Mouse (Mus musculus): ENCODE measurements at regions not wholly inside any gene's neighbourhood (a gene's known extent, or its start where the extent isn't known, plus 50 kb on each side); places are given as distances from the start of the nearest gene placed in this dataset.

DNA sequence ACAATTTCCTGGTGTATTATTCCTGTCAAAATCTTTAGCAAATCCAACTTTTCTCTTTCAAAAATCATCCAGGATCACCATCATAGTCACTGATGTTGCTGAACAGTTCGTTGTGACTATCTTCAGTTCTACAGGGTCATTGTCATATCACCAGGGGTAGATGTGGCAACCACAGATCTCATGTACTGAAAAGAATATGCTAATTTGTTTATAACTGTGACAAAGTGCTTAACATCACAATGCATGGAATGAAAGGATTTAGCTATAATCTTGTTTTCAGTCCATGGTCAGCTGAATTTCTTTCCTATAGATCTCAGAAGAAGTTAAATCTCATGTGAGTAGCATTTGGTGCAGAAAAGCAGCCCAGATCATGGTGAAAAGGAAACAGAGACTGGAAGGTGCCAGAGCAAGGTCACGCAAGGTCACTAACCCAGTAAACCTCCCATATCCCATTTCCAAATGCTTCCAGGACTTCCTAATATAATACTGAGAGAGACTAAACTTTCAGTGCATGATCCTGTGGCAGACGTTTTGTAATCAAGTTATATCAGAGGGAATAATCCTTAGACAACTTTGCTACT, 1279.6 kb downstream of the Diaph3 start:
- no peak overlapping the region for H3K9ac ChIP-seq (ENCODE audit: low read length)
- H3K27me3 ChIP-seq (ENCODE audit: control insufficient read depth, insufficient read depth, low read length), result no peaks in the 10 kb centered on the region
- no peak overlapping the region for H3K4me3 ChIP-seq (ENCODE audit: low read depth, low read length)
- H3K36me3 ChIP-seq (ENCODE audit: control insufficient read depth, insufficient read depth, low read length), result no peaks in the 10 kb centered on the region
- no peaks in the 10 kb centered on the region for H3K4me1 ChIP-seq (ENCODE audit: control insufficient read depth, insufficient read depth, low read length)
- no peak overlapping the region for H3K27ac ChIP-seq (ENCODE audit: low read depth, low read length)
- DNase-seq (ENCODE audit: low spot score) (no peak), ATAC-seq (ENCODE audit: insufficient read depth, low FRiP score, low TSS enrichment) (no peak)
- WGBS, result 66% methylated on average over 3 of the region's 3 CpGs
- H3K9me3 ChIP-seq (ENCODE audit: control insufficient read depth, low read length), result no peaks in the 10 kb centered on the region
- no peak overlapping the region for H3K4me2 ChIP-seq (ENCODE audit: low read depth)

DNA sequence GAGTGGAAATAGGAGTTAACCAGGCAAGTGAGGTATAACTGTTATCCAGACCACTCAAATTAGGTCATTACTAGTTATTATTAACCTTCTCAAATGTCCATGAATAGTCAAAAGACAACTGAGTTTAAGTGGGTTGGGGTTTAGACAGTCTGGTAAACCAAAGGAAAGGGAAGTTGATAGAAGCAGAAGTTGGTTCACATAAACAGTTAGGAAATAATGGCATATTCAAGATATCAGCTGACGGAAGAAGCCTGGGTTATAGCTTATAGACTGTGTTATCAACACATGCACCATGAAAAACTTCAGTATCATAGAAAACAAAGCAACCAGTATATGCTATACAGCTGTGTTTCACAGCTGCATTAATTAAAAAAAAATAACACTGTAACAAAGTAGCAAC, 1291.5 kb downstream of the Diaph3 start:
- no peaks in the 10 kb centered on the region for H3K27me3 ChIP-seq (ENCODE audit: control insufficient read depth, insufficient read depth, low read length)
- no peaks in the 10 kb centered on the region for H3K36me3 ChIP-seq (ENCODE audit: control insufficient read depth, insufficient read depth, low read length)
- H3K4me1 ChIP-seq (ENCODE audit: control insufficient read depth, insufficient read depth, low read length), result no peaks in the 10 kb centered on the region
- H3K27ac ChIP-seq (ENCODE audit: low read depth, low read length), result no peak overlapping the region
- no peak for DNase-seq (ENCODE audit: low spot score)
- no peak overlapping the region for H3K4me2 ChIP-seq (ENCODE audit: low read depth)
- no peak overlapping the region for H3K4me3 ChIP-seq (ENCODE audit: low read depth, low read length)
- H3K9me3 ChIP-seq (ENCODE audit: control insufficient read depth, low read length), result no peaks in the 10 kb centered on the region
- WGBS, result 94% methylated on average over 1 of the region's 1 CpGs
- no peak overlapping the region for H3K9ac ChIP-seq (ENCODE audit: low read length)
- no peak for ATAC-seq (ENCODE audit: insufficient read depth, low FRiP score, low TSS enrichment)

DNA sequence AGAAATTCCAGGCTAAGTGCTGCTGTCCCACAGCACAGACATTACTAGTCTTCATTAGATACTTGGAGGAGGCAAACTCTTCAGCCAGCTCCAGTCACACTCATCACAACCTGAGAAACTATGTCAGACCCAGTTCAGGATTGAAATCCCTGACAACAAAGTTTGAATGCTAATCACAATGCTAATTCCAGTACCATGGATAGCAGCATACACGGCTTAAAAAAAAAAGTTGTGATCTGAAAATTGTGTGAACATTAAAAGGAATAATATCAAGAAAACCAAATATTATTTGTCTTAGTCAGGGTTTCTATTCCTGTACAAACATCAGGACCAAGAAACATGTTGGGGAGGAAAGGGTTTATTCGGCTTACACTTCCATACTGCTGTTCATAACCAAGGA, 1305.5 kb downstream of the Diaph3 start:
- DNase-seq (ENCODE audit: low spot score) (no peak), ATAC-seq (ENCODE audit: insufficient read depth, low FRiP score, low TSS enrichment) (no peak)
- 92% methylated on average over 2 of the region's 2 CpGs for WGBS
- Histone ChIP-seq H3K4me1 (ENCODE audit: control insufficient read depth, insufficient read depth, low read length) (no peaks in the 10 kb centered on the region), H3K27ac (ENCODE audit: low read depth, low read length) (no peak overlapping the region), H3K36me3 (ENCODE audit: control insufficient read depth, insufficient read depth, low read length) (no peaks in the 10 kb centered on the region), H3K4me3 (ENCODE audit: low read depth, low read length) (no peak overlapping the region), H3K9ac (ENCODE audit: low read length) (no peak overlapping the region), H3K4me2 (ENCODE audit: low read depth) (no peak overlapping the region), H3K27me3 (ENCODE audit: control insufficient read depth, insufficient read depth, low read length) (no peaks in the 10 kb centered on the region), H3K9me3 (ENCODE audit: control insufficient read depth, low read length) (no peaks in the 10 kb centered on the region)

DNA sequence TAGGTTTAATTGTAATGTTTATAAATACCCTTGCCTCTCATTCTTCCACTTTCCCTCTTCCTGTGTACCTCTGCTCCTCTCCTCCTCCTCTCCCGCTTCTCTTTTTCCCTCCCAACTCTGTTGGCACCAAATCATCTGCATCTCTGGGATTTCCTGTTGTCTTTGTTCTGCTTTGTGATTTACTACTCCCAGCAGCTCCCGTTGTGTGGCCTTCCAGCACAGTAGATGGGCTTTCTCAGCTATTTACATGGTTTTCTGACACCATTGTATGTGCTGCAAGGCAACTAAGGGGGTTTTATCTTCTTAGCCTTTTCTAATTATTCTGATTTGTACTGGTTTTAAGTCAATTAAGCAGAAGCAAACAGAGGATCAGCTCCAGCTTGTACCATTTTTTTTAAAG, 1326.1 kb downstream of the Diaph3 start:
- no peak overlapping the region for H3K4me3 ChIP-seq (ENCODE audit: low read depth, low read length)
- peak; percentile 53 for ATAC-seq (ENCODE audit: insufficient read depth, low FRiP score, low TSS enrichment)

DNA sequence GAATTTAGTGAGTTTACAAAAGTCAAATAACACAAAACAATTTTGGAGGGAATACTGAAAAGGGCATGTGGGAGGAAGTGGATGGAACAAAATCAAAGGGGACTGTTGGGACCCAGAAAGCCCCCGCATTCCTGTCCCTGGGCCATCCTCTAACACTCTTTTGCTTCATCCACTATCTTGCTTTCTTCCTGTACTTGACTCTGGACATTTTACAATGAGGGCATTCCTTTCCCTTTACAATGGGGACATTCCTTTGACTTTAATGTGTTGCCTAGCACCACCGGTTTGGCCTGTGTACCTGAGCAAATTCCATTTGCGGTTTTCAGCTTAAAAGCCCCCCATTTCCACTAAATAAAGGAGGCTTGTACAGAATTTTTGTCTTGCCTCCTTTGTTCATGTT, 1341.0 kb downstream of the Pcdh17 start:
- no peak for DNase-seq (ENCODE audit: low spot score)
- Histone ChIP-seq H3K27ac (ENCODE audit: low read depth, low read length) (no peak overlapping the region), H3K27me3 (ENCODE audit: control insufficient read depth, insufficient read depth, low read length) (no peaks in the 10 kb centered on the region), H3K4me1 (ENCODE audit: control insufficient read depth, insufficient read depth, low read length) (no peaks in the 10 kb centered on the region), H3K4me3 (ENCODE audit: low read depth, low read length) (no peak overlapping the region), H3K36me3 (ENCODE audit: control insufficient read depth, insufficient read depth, low read length) (no peaks in the 10 kb centered on the region), H3K9me3 (ENCODE audit: control insufficient read depth, low read length) (no peaks in the 10 kb centered on the region), H3K9ac (ENCODE audit: low read length) (no peak overlapping the region), H3K4me2 (ENCODE audit: low read depth) (no peak overlapping the region)
- WGBS, result 79% methylated on average over 3 of the region's 3 CpGs
- no peak for ATAC-seq (ENCODE audit: insufficient read depth, low FRiP score, low TSS enrichment)

More for the DNA sequence above, 1326.1 kb downstream of the Diaph3 start:
- Histone ChIP-seq H3K27me3 (ENCODE audit: control insufficient read depth, insufficient read depth, low read length) (no peaks in the 10 kb centered on the region), H3K4me2 (ENCODE audit: low read depth) (no peak overlapping the region), H3K27ac (ENCODE audit: low read depth, low read length) (no peak overlapping the region), H3K9me3 (ENCODE audit: control insufficient read depth, low read length) (no peaks in the 10 kb centered on the region), H3K36me3 (ENCODE audit: control insufficient read depth, insufficient read depth, low read length) (no peaks in the 10 kb centered on the region), H3K9ac (ENCODE audit: low read length) (no peak overlapping the region), H3K4me1 (ENCODE audit: control insufficient read depth, insufficient read depth, low read length) (no peaks in the 10 kb centered on the region)
- DNase-seq (ENCODE audit: low spot score), result no peak
- 6% methylated on average over 2 of the region's 2 CpGs for WGBS

DNA sequence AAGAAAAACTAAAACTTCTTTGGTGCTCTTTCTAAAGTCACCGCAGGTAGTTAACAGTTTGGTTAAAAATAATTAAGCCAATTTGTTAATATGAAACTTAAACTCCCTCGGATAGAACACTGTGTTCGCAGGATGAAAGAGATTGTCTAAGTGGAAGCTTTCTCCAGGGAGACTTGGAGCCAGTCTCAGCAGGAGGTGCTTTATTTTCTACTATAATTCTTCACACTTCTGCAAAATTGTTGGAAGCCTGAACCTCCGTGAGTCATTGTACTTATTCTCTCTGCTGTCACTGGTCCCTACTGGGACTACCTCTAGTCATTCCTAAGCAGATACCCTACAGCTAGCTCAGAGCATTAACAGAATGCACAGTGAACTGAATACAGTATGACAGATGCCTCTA, 1327.3 kb downstream of the Pcdh17 start:
- no peaks in the 10 kb centered on the region for H3K4me1 ChIP-seq (ENCODE audit: control insufficient read depth, insufficient read depth, low read length)
- ATAC-seq (ENCODE audit: insufficient read depth, low FRiP score, low TSS enrichment), result peak; percentile 42; the same call in 1 of the 2 replicates
- no peak overlapping the region for H3K27ac ChIP-seq (ENCODE audit: low read depth, low read length)
- H3K27me3 ChIP-seq (ENCODE audit: control insufficient read depth, insufficient read depth, low read length), result no peaks in the 10 kb centered on the region
- 62% methylated on average over 4 of the region's 4 CpGs for WGBS
- H3K9me3 ChIP-seq (ENCODE audit: control insufficient read depth, low read length), result no peaks in the 10 kb centered on the region
- H3K4me3 ChIP-seq (ENCODE audit: low read depth, low read length), result no peak overlapping the region
- H3K36me3 ChIP-seq (ENCODE audit: control insufficient read depth, insufficient read depth, low read length), result no peaks in the 10 kb centered on the region
- no peak overlapping the region for H3K4me2 ChIP-seq (ENCODE audit: low read depth)
- H3K9ac ChIP-seq (ENCODE audit: low read length), result no peak overlapping the region
- DNase-seq (ENCODE audit: low spot score), result no peak

DNA sequence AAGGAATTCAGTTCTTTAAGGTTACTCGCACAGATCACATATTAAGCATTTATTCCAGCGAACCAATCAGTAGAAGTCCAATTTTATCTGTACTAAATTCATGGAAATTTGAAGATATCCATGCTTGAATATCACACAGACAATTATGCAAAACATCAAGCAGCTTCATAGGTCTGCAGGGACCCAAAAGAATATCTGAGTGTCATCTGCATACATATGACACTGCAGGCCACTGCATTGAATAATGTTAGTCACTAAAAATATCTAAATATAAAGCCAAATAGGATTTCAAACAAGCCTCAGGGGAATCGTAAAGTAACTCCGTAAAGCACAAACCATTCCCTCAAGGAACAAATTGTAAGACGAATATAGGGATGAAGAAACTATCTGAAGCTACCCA, 1324.9 kb downstream of the Pcdh17 start:
- DNase-seq (ENCODE audit: low spot score), result no peak
- 0 out of 2 replicates have a peak, but pooled peaks have one; percentile 40 for ATAC-seq (ENCODE audit: insufficient read depth, low FRiP score, low TSS enrichment)
- H3K27me3 ChIP-seq (ENCODE audit: control insufficient read depth, insufficient read depth, low read length), result no peaks in the 10 kb centered on the region
- H3K27ac ChIP-seq (ENCODE audit: low read depth, low read length), result no peak overlapping the region
- 76% methylated on average over 5 of the region's 5 CpGs for WGBS
- H3K4me2 ChIP-seq (ENCODE audit: low read depth), result no peak overlapping the region
- H3K4me3 ChIP-seq (ENCODE audit: low read depth, low read length), result no peak overlapping the region
- no peaks in the 10 kb centered on the region for H3K36me3 ChIP-seq (ENCODE audit: control insufficient read depth, insufficient read depth, low read length)
- no peak overlapping the region for H3K9ac ChIP-seq (ENCODE audit: low read length)
- H3K4me1 ChIP-seq (ENCODE audit: control insufficient read depth, insufficient read depth, low read length), result no peaks in the 10 kb centered on the region
- no peaks in the 10 kb centered on the region for H3K9me3 ChIP-seq (ENCODE audit: control insufficient read depth, low read length)

DNA sequence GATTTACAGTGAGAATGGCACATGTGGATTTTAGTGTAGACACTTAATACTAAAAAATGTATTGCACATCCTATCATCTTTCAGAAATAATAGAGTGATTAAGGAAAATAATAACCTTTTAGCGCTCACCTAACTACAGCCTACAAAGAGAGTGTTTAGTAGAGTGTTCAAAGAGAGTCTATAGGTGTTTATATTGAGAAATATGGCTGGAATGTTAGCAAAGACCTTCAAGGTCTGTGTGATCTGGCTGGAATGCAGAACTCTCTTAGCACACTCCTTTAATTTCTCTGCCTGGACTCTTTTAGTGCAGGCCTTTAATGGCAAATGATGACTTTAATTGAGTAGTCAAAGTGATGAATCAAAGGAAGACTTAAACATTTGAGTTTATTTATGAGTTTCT, 1314.0 kb downstream of the Pcdh17 start:
- no peak for ATAC-seq (ENCODE audit: insufficient read depth, low FRiP score, low TSS enrichment)
- no peaks in the 10 kb centered on the region for H3K36me3 ChIP-seq (ENCODE audit: control insufficient read depth, insufficient read depth, low read length)
- H3K9ac ChIP-seq (ENCODE audit: low read length), result no peak overlapping the region
- H3K9me3 ChIP-seq (ENCODE audit: control insufficient read depth, low read length), result no peaks in the 10 kb centered on the region
- no peak overlapping the region for H3K27ac ChIP-seq (ENCODE audit: low read depth, low read length)
- no peak overlapping the region for H3K4me3 ChIP-seq (ENCODE audit: low read depth, low read length)
- DNase-seq (ENCODE audit: low spot score), result no peak
- H3K27me3 ChIP-seq (ENCODE audit: control insufficient read depth, insufficient read depth, low read length), result no peaks in the 10 kb centered on the region
- H3K4me1 ChIP-seq (ENCODE audit: control insufficient read depth, insufficient read depth, low read length), result no peaks in the 10 kb centered on the region
- no peak overlapping the region for H3K4me2 ChIP-seq (ENCODE audit: low read depth)
- 97% methylated on average over 1 of the region's 1 CpGs for WGBS

DNA sequence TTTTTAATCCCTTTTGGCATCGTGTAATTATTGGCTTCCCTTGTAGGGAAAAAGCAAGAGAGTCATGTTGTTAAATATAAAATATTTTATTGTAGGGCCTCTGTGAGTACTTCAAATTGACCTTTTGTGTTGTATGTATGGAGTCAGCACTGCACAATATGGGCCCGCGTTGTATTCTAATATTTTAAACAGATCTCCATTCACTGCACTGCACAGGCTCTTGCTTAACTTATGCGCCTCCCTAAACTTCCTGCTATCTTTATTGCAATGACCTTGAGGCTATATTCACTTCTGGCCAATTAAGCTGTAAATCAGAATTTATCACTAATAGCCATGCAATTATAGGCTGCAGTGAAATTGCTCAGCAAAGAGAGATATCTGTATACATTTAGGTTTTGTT, 1295.2 kb downstream of the Pcdh17 start:
- no peak overlapping the region for H3K4me3 ChIP-seq (ENCODE audit: low read depth, low read length)
- H3K27me3 ChIP-seq (ENCODE audit: control insufficient read depth, insufficient read depth, low read length), result no peaks in the 10 kb centered on the region
- WGBS, result 85% methylated on average over 4 of the region's 4 CpGs
- no peaks in the 10 kb centered on the region for H3K36me3 ChIP-seq (ENCODE audit: control insufficient read depth, insufficient read depth, low read length)
- DNase-seq (ENCODE audit: low spot score) (no peak), ATAC-seq (ENCODE audit: insufficient read depth, low FRiP score, low TSS enrichment) (no peak)
- no peak overlapping the region for H3K4me2 ChIP-seq (ENCODE audit: low read depth)
- no peak overlapping the region for H3K27ac ChIP-seq (ENCODE audit: low read depth, low read length)
- no peaks in the 10 kb centered on the region for H3K9me3 ChIP-seq (ENCODE audit: control insufficient read depth, low read length)
- no peak overlapping the region for H3K9ac ChIP-seq (ENCODE audit: low read length)
- no peaks in the 10 kb centered on the region for H3K4me1 ChIP-seq (ENCODE audit: control insufficient read depth, insufficient read depth, low read length)

Data from neural tube, embryonic 11.5 days (tissue).